Mouse (Mus musculus): ENCODE data around the gene Cyp2c40. TPM values are rescaled to one million over a fixed set of nuclear protein-coding genes. Genes with fewer than 3 reads are reported as not detected.

Gene Cyp2c40
- polyA plus RNA-seq, 1 experiment from 2014 or later, result not detected

Other genes starting within 250 kb of the Cyp2c40 start
- 0.19 and 0.21 TPM in 2 replicates for gene Cyp2c67, start 163.8 kb downstream of the Cyp2c40 start, polyA plus RNA-seq (2015; fragmentation: Nextera tagmentation; extraction: Ambion mirVana)
- gene Cyp2c68, start 71.8 kb downstream of the Cyp2c40 start, polyA plus RNA-seq (2015; fragmentation: Nextera tagmentation; extraction: Ambion mirVana), result 16.4 and 17.7 TPM in 2 replicates
- not detected in 2 replicates for gene Cyp2c69, start 74.0 kb upstream of the Cyp2c40 start, polyA plus RNA-seq (2015; fragmentation: Nextera tagmentation; extraction: Ambion mirVana)
- gene Cyp2c37, start 179.6 kb upstream of the Cyp2c40 start, polyA plus RNA-seq (2015; fragmentation: Nextera tagmentation; extraction: Ambion mirVana), result 0.06 TPM in 1 of 2 replicates, not detected in the other

Data from stomach, embryonic 16.5 days (tissue).